Mouse (Mus musculus) cerebellum, adult 9-10 months (tissue): ENCODE data around the gene Sox5.

Experiments used
- DNase-seq: peaks from one replicate; pipeline ENCODE4 v3.0.0; 2022

Sox5 gene

DNA sequence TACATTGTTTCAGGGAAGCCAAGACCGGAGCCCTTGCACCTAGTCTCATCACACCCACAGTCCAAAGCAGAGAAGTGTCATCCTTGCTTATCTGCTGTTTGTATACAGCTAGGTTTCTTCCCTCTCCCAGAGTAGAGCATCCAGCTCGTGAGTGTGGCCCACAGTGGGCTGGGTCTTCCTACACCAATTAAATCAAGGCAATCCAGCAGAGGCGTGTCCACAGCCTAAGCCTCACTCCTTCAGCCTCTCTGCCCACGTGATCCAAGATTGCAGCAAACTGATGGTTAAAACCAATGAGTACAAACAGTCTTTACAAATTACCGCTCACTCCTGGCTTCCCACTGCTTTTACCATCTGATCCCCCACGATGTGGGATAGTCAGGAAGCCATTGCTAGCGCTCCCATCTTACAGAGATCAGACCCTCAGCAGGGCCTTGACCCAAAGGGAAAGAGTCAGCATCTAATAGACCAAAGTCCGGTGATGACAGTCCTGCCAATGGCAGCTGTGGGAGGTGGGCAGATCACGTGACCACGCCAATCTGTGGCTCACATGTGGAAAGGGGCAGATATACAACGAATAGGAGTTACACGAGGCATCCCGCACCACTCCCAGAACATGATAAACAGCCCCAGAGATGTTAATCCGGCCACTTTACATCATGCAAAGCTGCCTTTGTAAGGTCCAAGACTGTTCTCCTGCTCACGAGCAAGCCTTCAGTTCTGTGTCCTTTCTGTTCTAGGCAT is 9.4 kb downstream of the Sox5 start:
- DNase-seq, result no peak

DNA sequence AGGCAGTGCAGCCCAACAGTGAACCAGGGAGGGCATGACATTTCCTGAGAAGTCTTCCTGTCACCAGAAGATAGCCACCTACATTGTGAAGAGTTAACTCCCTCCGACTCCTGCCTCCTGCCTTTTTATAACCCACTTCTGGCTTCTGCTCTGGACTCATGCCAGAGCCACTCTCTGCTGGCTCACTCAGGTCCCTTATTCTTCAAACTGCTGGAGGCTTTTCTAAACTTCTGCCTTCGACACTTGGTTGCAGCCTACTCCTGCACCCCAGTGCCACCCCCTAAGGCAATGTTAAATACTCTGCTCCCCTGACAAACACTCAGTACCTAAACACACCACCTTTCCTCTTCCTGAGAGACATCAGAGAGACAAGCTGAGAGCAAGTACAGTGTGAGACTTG is 12.7 kb downstream of the Sox5 start:
- no peak for DNase-seq

DNA sequence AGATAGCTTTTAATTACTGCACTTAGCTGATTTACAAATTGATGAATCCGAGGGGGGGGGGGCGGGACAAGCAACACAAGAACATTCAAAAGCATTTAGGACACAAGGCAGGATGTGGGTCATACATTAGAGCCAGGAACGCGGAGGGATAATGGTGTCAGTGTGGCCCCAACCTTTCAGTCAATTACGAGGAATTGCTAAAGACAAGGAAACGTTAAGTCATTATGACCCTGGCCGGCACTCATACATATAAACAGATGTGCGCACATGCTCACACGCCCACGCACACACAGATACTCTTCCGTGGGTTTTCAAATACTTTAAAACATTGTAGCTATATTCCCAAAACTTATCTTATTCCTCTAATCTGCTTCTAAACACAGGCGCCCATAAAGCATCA is 19.9 kb downstream of the Sox5 start:
- DNase-seq, result no peak

DNA sequence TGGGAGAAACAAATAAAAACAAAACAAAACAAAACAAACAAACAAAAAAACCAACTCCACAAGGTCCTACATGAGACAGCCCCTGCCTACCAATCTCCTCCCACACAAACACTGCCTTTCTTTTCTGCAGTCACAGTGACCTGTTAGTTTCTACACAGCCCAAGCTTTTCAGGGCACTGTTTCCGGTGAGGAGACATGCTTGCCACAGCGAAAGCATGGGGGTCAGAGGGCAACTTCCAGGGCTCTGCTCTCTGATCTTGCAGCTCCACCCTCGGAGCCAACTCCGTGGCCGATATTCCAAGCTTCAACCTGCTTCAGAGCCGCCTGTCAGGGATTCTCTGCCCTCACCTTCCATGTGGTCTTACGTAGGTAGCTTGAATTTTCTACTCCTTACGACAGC is 22.6 kb downstream of the Sox5 start:
- no peak for DNase-seq

DNA sequence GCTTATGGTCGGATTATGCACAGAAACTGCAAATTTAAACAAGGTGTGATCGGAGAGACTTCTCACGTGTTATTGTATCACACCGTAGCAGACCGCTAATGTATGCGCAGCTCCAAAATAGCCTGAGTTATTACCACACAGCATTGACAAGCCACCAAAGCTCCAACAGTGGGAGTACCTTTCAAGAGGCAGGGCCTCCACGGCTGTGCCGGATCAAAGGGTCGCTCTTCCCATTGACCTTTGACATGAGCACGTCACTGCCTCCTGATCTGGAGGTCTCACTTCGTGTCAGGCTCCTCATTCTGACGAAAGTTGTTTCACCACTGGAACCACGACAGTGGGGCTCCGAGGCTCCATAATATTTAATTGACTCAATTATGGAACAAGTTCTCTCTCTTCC is 24.4 kb downstream of the Sox5 start:
- DNase-seq, result no peak

DNA sequence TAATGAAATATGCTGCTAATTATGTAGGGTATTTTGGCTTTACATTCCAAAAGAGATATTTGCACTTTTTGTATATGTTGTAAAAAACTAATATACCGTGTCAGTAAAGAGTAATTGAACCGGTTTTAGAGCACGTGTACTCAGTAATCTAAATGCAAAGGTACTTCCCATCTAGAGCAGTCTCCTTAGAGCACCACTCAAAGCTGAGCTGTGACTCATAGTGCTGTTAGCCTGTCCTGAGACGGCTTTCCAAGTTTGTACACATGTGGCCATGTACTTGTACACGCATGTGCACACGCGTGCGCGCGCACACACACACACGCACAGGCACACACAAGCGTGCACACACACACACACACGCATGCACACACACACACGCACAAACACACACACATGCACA is 25.3 kb downstream of the Sox5 start:
- no peak for DNase-seq

DNA sequence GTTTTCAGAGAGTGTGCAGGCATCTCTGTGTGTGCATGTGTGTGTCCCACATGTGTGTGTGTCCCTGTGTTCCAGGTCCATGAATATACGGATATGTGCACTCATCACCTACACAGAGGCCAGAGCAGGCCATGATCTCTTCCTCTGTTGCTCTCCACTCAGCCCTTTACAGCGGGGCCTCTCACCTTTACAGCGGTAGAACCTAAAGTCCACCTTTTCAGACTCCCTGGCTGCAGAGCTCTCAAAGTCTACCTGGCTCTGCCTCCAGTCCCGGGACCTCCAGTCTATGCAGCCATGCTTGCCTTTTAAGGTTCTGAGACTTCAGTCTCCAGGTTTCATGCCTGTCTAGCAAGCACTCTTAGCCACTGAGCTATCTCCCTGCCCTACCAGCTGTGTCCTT is 26.5 kb downstream of the Sox5 start:
- no peak for DNase-seq

DNA sequence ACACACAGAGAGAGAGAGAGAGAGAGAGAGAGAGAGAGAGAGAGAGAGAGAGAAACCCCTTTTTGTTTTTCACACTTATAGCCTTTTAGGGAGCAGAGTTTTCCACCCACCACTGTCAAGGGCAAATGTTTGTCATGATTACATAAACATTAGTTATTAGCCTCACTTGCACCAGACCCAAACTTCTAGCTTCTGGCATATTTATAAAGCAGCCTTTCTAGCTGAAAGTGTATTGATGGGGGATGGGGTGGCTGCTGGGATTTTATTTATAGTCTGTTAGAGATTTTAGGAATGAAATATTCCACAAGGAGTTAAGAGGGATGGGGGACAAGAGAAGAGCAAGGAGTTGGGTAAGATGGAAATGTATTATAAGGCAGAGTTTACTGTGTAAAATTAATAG is 27.4 kb downstream of the Sox5 start:
- DNase-seq, result no peak

DNA sequence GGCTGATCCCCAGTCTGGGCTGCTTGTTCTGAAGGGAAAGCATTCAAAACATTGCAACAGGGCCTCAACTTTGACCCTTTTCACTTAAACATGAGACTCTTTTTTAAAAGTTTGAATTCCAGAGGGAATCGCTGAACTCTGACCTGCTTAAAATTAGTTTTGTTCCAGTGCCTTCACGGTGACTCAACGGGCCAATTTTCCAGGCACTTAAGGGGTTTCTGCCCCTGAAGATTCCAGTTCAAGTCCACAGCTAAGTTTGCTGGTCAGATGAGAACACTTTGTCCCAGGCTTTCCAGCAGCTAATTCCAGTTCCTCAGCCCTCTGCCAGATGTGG is 27.8 kb downstream of the Sox5 start:
- no peak for DNase-seq

DNA sequence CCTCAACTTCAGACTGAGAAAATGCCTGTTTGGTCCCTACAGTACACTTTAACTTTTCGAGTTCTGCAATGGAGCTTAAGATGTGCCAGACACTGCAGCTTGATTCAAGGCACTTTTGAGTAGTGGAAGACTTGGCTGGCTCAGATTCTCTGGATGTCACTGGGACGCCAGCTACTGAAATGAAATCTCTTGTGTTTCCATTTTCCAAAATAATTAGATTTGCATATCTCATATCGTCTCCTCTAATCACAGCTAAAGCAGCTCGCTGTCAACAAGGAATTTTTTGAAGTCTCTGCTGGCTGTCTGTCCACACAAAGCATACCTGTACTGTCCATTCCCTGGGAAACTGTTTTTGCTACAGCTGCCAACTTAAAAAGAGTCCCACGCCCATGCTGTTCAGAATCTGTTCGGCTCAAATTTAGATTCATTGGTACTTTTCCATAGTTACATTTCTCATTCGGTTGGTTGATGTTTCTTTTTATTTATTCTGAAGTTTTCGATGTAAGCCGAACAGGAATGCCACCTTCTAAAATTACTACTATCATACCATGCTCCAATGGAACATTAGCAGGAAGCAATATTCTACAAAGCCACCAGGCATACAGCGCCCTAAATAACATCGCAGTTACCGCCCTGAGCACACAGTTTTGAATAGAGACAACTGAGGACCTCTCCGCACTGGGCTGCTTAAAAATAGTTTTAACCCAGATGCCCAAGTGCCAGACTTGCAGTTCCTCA is 28.4 kb downstream of the Sox5 start:
- DNase-seq, result no peak

DNA sequence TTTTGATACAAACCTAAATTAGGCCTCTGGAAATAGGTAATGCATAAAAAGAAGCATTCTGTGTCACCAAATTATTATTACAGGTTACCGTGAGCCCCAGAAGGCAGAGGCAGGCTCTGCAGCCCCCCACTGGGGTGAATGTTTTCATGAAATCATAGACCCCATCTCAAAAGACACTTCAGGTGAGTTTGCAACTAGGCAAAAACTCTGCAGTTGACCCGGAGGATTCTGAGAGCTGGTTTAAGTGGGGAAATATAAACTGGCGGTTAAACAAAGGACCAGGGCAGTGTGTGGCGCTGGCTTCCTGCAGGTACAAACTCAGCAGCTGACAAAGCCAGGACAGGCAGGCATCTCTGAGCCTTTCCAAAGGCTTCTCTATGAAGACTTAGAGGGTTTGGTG is 30.2 kb downstream of the Sox5 start:
- DNase-seq, result no peak

DNA sequence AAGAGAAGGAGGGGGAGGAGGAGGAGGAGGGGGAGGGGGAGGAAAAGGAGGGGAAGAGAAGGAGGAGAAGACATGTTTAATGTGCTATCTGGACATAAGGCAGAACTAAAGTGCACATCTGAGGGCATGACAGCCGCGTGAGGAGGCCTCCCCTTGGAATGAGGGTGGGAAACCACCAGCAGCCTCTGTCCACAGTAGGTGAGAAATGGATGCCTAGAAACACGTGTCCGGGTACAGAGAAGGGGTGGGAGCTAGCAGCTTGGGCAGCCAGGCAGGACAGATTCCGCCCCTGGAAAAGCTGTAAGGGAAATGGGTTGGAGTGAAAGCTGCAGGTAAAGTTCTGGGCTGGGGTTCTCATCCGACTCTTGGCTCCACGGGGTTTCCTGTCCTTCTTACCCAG is 31.6 kb downstream of the Sox5 start:
- DNase-seq, result no peak

DNA sequence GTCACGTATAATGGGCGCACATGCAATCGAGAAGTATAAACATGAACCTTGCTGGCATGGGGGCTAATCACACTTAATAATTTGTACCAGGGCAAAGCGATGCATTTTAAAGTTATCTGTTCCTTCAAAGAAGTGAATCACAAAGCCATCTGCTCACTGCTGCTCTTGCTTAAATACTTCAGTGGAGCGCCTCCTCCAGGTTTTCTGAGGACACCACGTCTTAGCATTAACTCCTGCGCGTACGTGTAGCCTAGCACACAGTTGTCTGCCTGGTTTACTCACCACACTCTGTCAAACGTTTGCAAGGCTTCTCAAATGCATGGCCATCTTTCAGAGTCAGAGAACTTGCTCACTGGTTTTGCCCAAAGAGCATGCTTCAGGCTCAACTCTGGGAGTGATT is 35.3 kb downstream of the Sox5 start:
- DNase-seq, result no peak

DNA sequence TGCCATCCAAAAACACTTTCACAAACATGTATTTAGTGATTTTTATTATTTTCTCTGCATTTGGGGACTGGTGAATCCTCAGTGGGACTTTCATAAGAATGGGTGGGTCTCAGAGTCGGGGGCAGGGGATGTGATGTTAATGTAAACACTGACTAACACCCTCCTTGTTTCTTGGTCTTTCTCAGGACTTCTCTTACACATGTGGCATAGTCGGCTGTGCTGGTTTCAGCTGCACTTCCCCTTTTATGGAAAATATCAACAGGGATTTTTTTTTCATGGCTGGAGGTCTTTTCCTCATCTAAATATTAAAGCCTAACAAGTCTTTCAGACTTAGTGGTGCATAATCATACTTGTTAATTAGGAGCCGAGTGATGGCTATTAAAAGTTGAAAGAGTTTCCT is 39.2 kb downstream of the Sox5 start:
- no peak for DNase-seq

DNA sequence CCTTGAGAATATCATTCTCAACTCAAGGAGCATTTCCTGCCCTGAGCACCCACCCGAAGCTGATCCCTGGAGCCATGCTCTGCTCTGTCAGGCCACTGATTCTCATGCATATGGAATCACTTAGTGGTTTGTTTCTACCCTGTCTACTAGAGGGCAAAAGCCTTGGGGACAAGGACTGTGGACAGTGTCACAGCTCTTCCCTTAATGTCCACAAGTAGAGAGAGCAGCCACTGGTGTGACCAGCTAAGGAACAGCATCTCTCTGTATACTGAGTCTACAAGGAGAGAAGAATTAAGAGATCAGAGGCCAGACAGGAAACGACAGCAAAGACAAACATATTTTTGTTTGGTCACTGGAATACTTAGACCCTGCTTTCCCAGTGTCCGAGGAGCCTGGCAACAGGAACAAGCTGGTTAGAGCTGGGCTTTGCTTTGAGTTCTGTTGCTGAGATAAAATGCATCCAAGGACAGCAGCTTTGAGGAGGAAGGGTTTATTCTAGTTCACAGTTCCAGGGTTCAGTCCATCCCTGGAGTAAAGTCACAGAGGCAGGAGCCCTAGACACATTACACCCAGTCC is 40.6 kb downstream of the Sox5 start:
- no peak for DNase-seq

DNA sequence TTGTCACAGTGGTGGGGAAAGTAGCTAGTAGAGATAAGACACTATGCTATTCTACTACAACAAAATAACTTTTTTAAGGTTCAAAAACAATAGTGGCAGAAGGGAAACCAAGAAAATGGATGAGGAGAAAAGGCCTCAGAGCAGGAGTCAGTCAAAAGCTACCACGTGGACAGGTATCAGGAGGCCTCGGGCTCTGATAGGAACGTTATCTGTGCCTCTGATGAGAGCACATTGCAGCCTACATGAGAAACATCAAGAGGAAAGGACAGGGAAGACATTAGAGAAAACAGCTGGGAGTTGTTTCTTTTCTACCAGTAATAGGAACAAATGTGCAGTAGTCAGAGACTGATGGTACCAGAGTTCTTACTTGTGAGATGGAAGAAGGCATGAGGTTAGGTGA is 41.4 kb downstream of the Sox5 start:
- DNase-seq, result no peak

DNA sequence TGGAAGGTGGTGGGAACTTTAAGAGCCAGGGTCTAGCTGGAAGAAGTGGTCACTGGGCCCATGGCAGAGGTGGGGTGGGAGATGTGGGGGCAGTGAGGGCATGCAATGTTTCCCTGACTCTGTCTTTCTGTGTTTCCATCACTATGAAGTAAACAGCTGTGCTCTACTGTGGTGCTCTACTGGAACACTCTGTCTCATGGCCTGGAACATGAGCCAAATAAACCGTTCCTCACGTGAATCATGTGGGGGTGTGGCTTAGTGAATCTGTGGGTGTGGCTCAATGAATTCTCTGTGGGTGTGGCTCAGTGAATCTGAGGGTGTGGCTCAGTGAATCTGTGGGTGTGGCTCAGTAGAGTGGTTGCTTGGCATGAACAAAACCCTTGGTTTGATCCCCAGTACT is 42.0 kb downstream of the Sox5 start:
- DNase-seq, result no peak

DNA sequence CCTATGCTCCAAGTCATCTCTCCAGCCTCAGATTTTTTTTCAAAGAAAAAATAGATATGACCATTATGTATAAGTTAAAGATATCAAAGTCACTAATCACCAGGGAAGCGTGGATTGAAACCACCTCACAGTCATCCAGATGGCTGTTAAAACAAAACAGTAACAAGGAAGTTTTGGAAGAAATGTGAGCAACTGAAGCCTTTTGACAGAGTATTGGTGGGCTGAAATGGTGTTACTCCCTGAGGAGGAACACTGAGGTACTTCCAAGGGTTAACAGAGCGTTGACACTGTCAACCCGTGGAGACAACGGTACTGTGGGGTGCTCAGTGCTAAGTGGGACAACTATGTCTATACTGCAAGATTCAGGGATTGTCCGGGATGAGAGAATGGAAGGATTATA is 44.0 kb downstream of the Sox5 start:
- DNase-seq, result no peak

DNA sequence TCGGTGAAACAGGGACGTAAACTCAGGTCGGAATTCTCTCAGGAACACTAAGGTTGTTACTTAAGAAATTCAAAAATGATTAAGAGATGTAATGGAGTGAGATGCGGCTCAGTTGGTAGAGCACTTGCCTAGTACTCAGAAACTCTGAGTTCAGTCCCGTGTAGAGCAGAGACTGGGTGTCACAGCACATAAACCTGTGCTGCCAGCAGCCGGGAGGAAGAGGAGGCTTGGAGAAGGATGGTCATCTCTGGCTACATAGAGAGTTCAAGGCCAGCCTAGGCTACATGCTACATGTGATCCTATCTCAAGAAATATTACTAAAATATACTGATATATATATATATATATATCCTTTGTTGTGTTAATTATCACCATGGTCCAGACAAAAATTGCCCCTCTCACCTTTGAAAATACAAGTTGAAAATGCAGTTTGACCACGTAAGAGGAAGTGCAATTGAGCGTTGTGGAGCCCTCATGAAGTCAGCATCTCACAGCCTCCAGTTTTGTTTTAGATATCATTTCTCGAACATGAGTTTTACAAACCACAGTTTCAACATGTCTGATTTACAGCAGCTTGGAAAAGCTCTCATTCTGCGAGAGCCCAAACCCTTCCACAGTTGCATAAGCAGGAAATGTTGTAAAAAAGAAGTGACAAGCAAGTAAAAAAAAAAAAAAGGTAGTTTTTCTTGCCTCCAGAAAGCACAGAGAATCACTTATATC is 50.4 kb downstream of the Sox5 start:
- DNase-seq, result no peak

DNA sequence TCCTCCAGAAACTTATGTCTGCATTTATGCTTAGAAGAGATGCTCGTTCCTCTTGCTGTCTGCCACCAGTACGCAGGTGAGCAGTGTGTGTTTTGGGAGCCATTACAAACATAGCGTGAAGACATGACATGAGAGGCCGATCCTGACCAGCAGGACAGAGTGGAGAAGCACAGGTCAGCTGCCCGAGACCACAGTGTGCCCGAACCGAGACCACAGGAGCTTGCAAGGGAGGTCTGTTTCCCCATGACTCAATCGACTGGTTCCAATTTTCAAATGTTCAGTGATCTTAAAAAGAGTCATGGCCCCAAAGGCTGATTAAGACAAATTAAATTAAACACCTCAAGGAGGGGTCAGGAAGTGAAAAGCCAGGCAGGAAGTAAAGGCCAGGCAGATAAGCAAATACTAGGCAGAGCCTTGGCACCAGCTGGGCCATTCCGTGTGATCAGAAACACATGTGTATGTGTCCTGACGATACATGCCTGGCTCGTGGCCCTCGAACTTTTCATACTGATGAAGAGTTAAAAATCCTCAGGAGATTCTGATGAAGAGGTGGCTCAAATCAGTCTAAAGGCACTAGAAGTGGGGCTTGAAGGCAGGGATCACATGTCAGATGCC is 58.1 kb downstream of the Sox5 start:
- no peak for DNase-seq

DNA sequence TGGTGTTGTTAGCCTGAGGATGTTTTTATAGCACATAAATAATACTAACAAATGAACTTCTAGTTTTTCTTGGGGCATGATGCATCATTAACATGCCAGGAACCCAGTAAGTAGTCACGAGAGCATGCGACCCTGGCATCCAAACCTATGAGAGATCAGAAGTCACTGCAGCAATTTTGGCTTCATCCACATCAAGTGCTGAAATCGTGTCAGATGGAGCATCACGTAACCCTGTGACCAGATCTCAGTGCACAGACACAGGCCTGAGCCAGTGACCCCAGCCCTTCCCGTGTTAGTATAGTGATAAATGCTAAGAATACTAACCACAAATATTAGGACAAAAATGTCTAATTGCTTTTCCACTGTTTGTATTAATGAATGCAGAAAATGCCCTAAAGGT is 58.8 kb downstream of the Sox5 start:
- no peak for DNase-seq

DNA sequence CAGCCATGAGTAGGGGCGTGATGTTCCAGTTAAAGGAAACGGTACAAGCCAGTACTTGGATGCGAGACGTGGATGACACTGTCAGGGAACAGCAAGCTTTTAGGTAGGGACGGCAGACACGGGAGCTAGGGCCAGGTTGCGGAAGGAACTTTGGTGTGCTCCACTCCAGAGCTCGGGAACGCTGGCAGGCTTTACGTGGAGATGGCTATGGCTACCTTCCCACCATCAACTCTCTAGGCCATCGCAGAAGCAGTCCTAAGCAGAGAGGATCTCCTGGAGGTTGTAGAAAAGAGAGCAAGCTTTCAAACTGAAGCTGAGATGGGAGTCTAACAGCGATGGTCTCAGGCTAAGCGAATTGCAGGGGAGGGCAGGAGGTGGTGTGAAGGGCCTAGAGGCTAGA is 60.9 kb downstream of the Sox5 start:
- DNase-seq, result no peak

DNA sequence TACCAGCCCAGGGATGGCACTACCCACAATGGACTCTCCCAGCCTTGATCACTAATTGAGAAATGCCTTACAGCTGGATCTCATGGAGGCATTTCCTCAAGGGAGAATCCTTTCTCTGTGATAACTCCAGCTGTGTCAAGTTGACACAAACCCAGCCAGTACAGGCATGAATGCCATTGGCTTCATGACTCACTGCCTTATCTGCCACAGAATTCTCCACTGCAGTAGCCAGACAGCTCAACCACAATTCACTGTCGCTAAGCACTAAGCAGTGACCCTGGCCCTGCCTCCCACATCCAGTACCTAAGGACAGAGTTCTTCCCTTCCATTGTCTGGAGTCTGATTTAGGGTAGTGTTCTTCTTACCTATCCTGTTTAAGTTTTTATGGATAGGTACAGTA is 65.4 kb downstream of the Sox5 start:
- no peak for DNase-seq

DNA sequence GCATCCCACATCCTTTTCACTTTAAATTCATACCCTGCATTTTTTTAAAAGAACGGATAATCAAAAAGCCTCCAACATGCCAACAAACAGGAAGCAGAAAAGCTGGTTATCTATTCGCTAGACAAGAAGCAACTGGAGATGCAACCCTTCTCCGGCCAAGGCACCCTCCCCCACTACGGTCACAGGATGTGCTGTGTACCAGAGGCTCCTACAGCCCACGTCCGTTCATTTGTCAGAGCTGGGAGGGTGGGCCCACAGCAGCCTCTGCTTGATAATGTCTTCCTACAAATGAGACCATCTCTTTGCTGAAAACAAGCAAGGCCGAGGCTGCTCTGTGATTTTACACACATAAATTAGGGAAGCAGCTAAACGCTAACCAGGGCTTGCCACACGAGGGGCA is 69.9 kb downstream of the Sox5 start:
- DNase-seq, result no peak
